Mouse (Mus musculus): Measurements from ENCODE around the gene Mab21l3. TPM values are rescaled to one million over a fixed set of nuclear protein-coding genes. Genes with fewer than 3 reads are reported as not detected.

The Mab21l3 gene
- 1.1 and 1.3 TPM in 2 replicates for polyA plus RNA-seq (2016; fragmentation: Nextera tagmentation; extraction: Ambion mirVana)

GRCm38 (mm10) chr3:101848816-101849215 is at the start of gene Mab21l3:
Gene Mab21l3, minus strand, starts transcription at chr3:101848959.
- H3K9me3 ChIP-seq, result no peaks in the 10 kb centered on the region
- H3K4me2 ChIP-seq, result no peak within 1 kb of the TSS
- ATAC-seq (ENCODE audit: insufficient number of reproducible peaks, insufficient read depth, low FRiP score, low TSS enrichment, low read depth), result no peak
- H3K27me3 ChIP-seq, result no peaks in the 10 kb centered on the region
- H3K27ac ChIP-seq, result no peak within 1 kb of the TSS
- peaks cover 8% of the 10 kb centered on the region; the same call in 1 of the 2 replicates for H3K4me1 ChIP-seq (replicated peaks)
- no peaks in the 10 kb centered on the region for H3K36me3 ChIP-seq
- H3K4me3 ChIP-seq (replicated peaks), result no peak within 1 kb of the TSS
- no peak within 1 kb of the TSS for H3K9ac ChIP-seq (replicated peaks)
- 73% methylated on average over 5 of the region's 5 CpGs for WGBS

- H3K4me2 ChIP-seq, result no peak overlapping the region
- no peaks in the 10 kb centered on the region for H3K9me3 ChIP-seq
- H3K27ac ChIP-seq, result no peak overlapping the region
- 87% methylated on average over 15 of the region's 15 CpGs for WGBS
- H3K27me3 ChIP-seq, result no peaks in the 10 kb centered on the region
- no peak for ATAC-seq (ENCODE audit: insufficient number of reproducible peaks, insufficient read depth, low FRiP score, low TSS enrichment, low read depth)
- H3K4me1 ChIP-seq (replicated peaks), result peaks cover 11% of the 10 kb centered on the region
- H3K4me3 ChIP-seq (replicated peaks), result no peak overlapping the region
- H3K9ac ChIP-seq (replicated peaks), result no peak overlapping the region
- peaks cover 5% of the 10 kb centered on the region; the same call in 1 of the 2 replicates for H3K36me3 ChIP-seq
Measured at GRCm38 (mm10) chr3:101897377-101897974, 48.7 kb upstream of the Mab21l3 start.

- Histone ChIP-seq H3K36me3 (peaks cover 5% of the 10 kb centered on the region; the same call in 1 of the 2 replicates), H3K4me3 (replicated peaks) (no peak overlapping the region), H3K27ac (no peak overlapping the region), H3K9ac (replicated peaks) (no peak overlapping the region), H3K9me3 (no peaks in the 10 kb centered on the region), H3K4me2 (no peak overlapping the region), H3K27me3 (no peaks in the 10 kb centered on the region), H3K4me1 (replicated peaks) (0 out of 2 replicates have a peak, but pooled peaks cover 5% of the 10 kb centered on the region)
- ATAC-seq (ENCODE audit: insufficient number of reproducible peaks, insufficient read depth, low FRiP score, low TSS enrichment, low read depth), result no peak
- 23% methylated on average over 9 of the region's 9 CpGs for whole genome bisulfite sequencing
Measured at GRCm38 (mm10) chr3:101896893-101897292, 48.1 kb upstream of the Mab21l3 start.

GRCm38 (mm10) chr3:101895376-101895910 is 46.7 kb upstream of the Mab21l3 start:
- Histone ChIP-seq H3K27me3 (no peaks in the 10 kb centered on the region), H3K27ac (no peak overlapping the region), H3K36me3 (peaks cover 5% of the 10 kb centered on the region; the same call in 1 of the 2 replicates), H3K9ac (replicated peaks) (no peak overlapping the region), H3K4me2 (no peak overlapping the region), H3K9me3 (no peaks in the 10 kb centered on the region), H3K4me3 (replicated peaks) (no peak overlapping the region), H3K4me1 (replicated peaks) (no peaks in the 10 kb centered on the region)
- ATAC-seq (ENCODE audit: insufficient number of reproducible peaks, insufficient read depth, low FRiP score, low TSS enrichment, low read depth), result no peak
- WGBS, result 86% methylated on average over 7 of the region's 7 CpGs

GRCm38 (mm10) chr3:101885591-101885990 is 36.8 kb upstream of the Mab21l3 start:
- Histone ChIP-seq H3K9ac (replicated peaks) (no peak overlapping the region), H3K36me3 (no peaks in the 10 kb centered on the region), H3K4me2 (no peak overlapping the region), H3K4me1 (replicated peaks) (0 out of 2 replicates have a peak, but pooled peaks cover 3% of the 10 kb centered on the region), H3K27me3 (no peaks in the 10 kb centered on the region), H3K4me3 (replicated peaks) (no peak overlapping the region), H3K9me3 (no peaks in the 10 kb centered on the region), H3K27ac (no peak overlapping the region)
- ATAC-seq (ENCODE audit: insufficient number of reproducible peaks, insufficient read depth, low FRiP score, low TSS enrichment, low read depth), result no peak
- WGBS, result 67% methylated on average over 3 of the region's 3 CpGs

GRCm38 (mm10) chr3:101885041-101885440 is 36.3 kb upstream of the Mab21l3 start:
- ATAC-seq (ENCODE audit: insufficient number of reproducible peaks, insufficient read depth, low FRiP score, low TSS enrichment, low read depth), result no peak
- no peak overlapping the region for H3K9ac ChIP-seq (replicated peaks)
- no peaks in the 10 kb centered on the region for H3K27me3 ChIP-seq
- no peak overlapping the region for H3K4me2 ChIP-seq
- no peak overlapping the region for H3K27ac ChIP-seq
- H3K4me3 ChIP-seq (replicated peaks), result no peak overlapping the region
- 62% methylated on average over 4 of the region's 4 CpGs for WGBS
- H3K9me3 ChIP-seq, result no peaks in the 10 kb centered on the region
- no peaks in the 10 kb centered on the region for H3K36me3 ChIP-seq
- 0 out of 2 replicates have a peak, but pooled peaks cover 4% of the 10 kb centered on the region for H3K4me1 ChIP-seq (replicated peaks)

- ATAC-seq (ENCODE audit: insufficient number of reproducible peaks, insufficient read depth, low FRiP score, low TSS enrichment, low read depth), result no peak
- H3K9me3 ChIP-seq, result no peaks in the 10 kb centered on the region
- no peak overlapping the region for H3K27ac ChIP-seq
- H3K4me3 ChIP-seq (replicated peaks), result no peak overlapping the region
- 0 out of 2 replicates have a peak, but pooled peaks cover 4% of the 10 kb centered on the region for H3K4me1 ChIP-seq (replicated peaks)
- peaks cover 7% of the 10 kb centered on the region; the same call in 1 of the 2 replicates for H3K36me3 ChIP-seq
- 58% methylated on average over 3 of the region's 3 CpGs for WGBS
- no peaks in the 10 kb centered on the region for H3K27me3 ChIP-seq
- H3K4me2 ChIP-seq, result no peak overlapping the region
- no peak overlapping the region for H3K9ac ChIP-seq (replicated peaks)
Measured at GRCm38 (mm10) chr3:101883902-101884301, 35.1 kb upstream of the Mab21l3 start.

GRCm38 (mm10) chr3:101881721-101882120 is 33.0 kb upstream of the Mab21l3 start:
- ATAC-seq (ENCODE audit: insufficient number of reproducible peaks, insufficient read depth, low FRiP score, low TSS enrichment, low read depth), result no peak
- H3K9me3 ChIP-seq, result no peaks in the 10 kb centered on the region
- H3K27ac ChIP-seq, result no peak overlapping the region
- WGBS, result 34% methylated on average over 9 of the region's 9 CpGs
- H3K36me3 ChIP-seq, result peaks cover 8% of the 10 kb centered on the region; the same call in 1 of the 2 replicates
- H3K4me1 ChIP-seq (replicated peaks), result peaks cover 6% of the 10 kb centered on the region
- no peak overlapping the region for H3K4me3 ChIP-seq (replicated peaks)
- no peaks in the 10 kb centered on the region for H3K27me3 ChIP-seq
- H3K9ac ChIP-seq (replicated peaks), result no peak overlapping the region
- H3K4me2 ChIP-seq, result no peak overlapping the region

- Histone ChIP-seq H3K9me3 (no peaks in the 10 kb centered on the region), H3K4me2 (no peak overlapping the region), H3K36me3 (peaks cover 10% of the 10 kb centered on the region; the same call in 1 of the 2 replicates), H3K4me1 (replicated peaks) (peaks cover 12% of the 10 kb centered on the region), H3K27ac (no peak overlapping the region), H3K9ac (replicated peaks) (no peak overlapping the region), H3K4me3 (replicated peaks) (no peak overlapping the region), H3K27me3 (no peaks in the 10 kb centered on the region)
- WGBS, result 58% methylated on average over 6 of the region's 6 CpGs
- no peak for ATAC-seq (ENCODE audit: insufficient number of reproducible peaks, insufficient read depth, low FRiP score, low TSS enrichment, low read depth)
Measured at GRCm38 (mm10) chr3:101880818-101881217, 32.1 kb upstream of the Mab21l3 start.

- no peaks in the 10 kb centered on the region for H3K27me3 ChIP-seq
- peaks cover 12% of the 10 kb centered on the region for H3K4me1 ChIP-seq (replicated peaks)
- H3K4me3 ChIP-seq (replicated peaks), result no peak overlapping the region
- H3K36me3 ChIP-seq, result peaks cover 10% of the 10 kb centered on the region; the same call in 1 of the 2 replicates
- WGBS, result 86% methylated on average over 5 of the region's 5 CpGs
- no peak overlapping the region for H3K27ac ChIP-seq
- H3K9me3 ChIP-seq, result no peaks in the 10 kb centered on the region
- no peak overlapping the region for H3K4me2 ChIP-seq
- no peak for ATAC-seq (ENCODE audit: insufficient number of reproducible peaks, insufficient read depth, low FRiP score, low TSS enrichment, low read depth)
- H3K9ac ChIP-seq (replicated peaks), result no peak overlapping the region
Measured at GRCm38 (mm10) chr3:101878136-101878535, 29.4 kb upstream of the Mab21l3 start.

- no peaks in the 10 kb centered on the region for H3K27me3 ChIP-seq
- no peak overlapping the region for H3K4me3 ChIP-seq (replicated peaks)
- no peak for ATAC-seq (ENCODE audit: insufficient number of reproducible peaks, insufficient read depth, low FRiP score, low TSS enrichment, low read depth)
- H3K4me1 ChIP-seq (replicated peaks), result peaks cover 12% of the 10 kb centered on the region
- H3K9ac ChIP-seq (replicated peaks), result no peak overlapping the region
- H3K9me3 ChIP-seq, result no peaks in the 10 kb centered on the region
- peaks cover 10% of the 10 kb centered on the region; the same call in 1 of the 2 replicates for H3K36me3 ChIP-seq
- 72% methylated on average over 7 of the region's 7 CpGs for WGBS
- no peak overlapping the region for H3K4me2 ChIP-seq
- no peak overlapping the region for H3K27ac ChIP-seq
Measured at GRCm38 (mm10) chr3:101876459-101877285, 27.9 kb upstream of the Mab21l3 start.
